Mouse (Mus musculus): ENCODE data around the gene Runx1.

The Runx1 gene

DNA sequence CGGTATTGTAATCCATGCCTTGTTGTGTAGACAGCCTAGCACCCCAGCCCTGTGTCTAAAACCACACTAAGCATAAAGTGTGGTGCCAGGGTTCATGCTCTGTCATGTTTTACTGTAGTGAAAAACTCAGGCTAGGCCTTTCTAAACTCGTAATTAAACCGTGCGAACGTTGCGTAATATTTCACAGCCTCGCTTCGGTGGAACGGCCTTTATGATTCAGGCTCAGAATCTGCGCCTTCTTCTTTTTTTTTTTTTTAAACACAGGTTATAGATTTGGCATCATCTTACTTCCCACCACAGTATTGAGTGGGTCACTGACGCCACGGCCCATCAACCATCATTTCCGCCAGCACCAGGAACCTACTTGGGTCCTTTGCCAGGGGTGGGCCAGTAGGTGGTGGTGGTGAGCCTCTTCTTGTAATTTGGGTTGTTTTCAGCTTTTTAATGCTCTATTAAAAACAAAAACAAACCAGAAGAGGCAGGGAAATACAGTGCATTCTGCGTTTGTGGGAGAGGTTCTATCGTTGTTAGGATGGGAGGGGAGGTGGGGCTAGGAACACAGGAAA, 210.6 kb downstream of the Runx1 start:
- DNase-seq (ENCODE audit: low spot score in 2 of 2), result no peak

GRCm38 (mm10) chr16:92612546-92612945, 213.4 kb downstream of the Runx1 start:
- DNase-seq (ENCODE audit: low spot score in 2 of 2), result no peak

- no peak for DNase-seq (ENCODE audit: low spot score in 2 of 2)
Measured at GRCm38 (mm10) chr16:92611641-92612149, 214.3 kb downstream of the Runx1 start.

- no peak for DNase-seq (ENCODE audit: low spot score in 2 of 2)
Measured at GRCm38 (mm10) chr16:92610464-92610863, 215.5 kb downstream of the Runx1 start.

- DNase-seq (ENCODE audit: low spot score in 2 of 2), result no peak
Measured at GRCm38 (mm10) chr16:92609717-92610077, 216.3 kb downstream of the Runx1 start.

DNA sequence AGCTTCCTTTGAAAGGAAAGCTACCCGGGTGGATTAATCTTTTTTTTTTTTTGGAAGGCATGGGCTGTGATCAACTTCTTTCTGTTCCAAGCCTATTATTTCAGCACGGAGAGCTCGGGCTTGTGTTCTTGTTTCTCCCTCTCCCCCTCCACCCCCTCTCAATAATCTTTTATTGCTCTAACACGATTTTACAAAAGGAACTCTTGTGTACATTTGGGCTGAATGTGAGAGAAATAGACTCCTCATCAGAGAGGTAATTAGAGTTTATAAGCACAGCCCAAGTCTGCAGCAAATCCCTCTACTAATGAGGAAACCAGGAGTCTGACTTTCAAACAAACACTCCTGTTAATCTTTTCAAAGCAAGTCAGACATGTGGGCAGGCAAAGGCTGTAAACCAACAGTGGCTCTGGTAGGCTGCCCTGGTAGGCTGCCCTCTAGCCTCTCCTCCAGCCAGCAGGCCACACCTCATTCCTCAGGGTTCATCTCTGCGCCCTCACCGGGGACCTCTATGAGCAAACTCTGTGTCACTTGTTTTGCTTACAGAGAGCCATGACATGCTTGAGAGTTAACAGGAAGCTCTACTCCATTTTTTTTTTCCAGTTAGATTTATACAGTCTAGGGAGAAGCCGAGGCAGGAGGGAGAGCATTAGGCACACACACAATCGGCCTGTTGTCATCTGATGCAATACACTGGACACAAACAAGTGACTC, 216.8 kb downstream of the Runx1 start:
- no peak for DNase-seq (ENCODE audit: low spot score in 2 of 2)

GRCm38 (mm10) chr16:92608180-92608960, 217.6 kb downstream of the Runx1 start:
- DNase-seq (ENCODE audit: low spot score in 2 of 2), result no peak

GRCm38 (mm10) chr16:92606491-92606965, 219.4 kb downstream of the Runx1 start:
- no peak for DNase-seq (ENCODE audit: low spot score in 2 of 2)

- DNase-seq (ENCODE audit: low spot score in 2 of 2), result no peak
Measured at GRCm38 (mm10) chr16:92605606-92606490, 220.1 kb downstream of the Runx1 start.

GRCm38 (mm10) chr16:92602504-92602903, 223.4 kb downstream of the Runx1 start:
- DNase-seq (ENCODE audit: low spot score in 2 of 2), result no peak

DNA sequence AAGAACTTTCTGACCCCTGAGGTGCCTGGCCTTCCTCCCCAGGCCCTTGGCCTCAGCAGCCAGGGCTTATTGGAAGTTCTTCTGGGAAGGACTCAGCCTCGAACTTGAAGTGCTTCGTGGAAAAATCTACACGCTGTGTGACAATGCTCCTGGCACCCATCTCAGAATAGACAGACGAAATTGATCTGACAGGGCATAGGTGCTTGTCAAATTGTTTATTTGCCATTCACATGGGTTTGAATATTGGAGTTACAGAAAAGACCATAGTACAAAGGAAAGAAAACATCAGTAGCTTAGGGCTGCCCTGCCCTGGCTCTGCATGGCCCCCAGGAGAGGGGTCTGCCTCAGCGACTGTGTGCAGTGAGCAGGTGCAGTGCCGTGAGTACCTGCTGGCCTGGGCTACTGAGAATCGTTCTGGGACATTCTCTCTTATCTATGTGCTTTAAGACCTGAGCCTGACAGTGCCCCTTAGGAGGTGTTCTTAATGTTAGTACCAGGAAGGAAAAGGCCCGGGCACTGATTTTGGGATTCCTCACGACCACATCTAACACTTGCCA, 224.6 kb downstream of the Runx1 start:
- DNase-seq (ENCODE audit: low spot score in 2 of 2), result no peak

GRCm38 (mm10) chr16:92599451-92599850, 226.5 kb downstream of the Runx1 start:
- DNase-seq (ENCODE audit: low spot score in 2 of 2), result no peak

DNA sequence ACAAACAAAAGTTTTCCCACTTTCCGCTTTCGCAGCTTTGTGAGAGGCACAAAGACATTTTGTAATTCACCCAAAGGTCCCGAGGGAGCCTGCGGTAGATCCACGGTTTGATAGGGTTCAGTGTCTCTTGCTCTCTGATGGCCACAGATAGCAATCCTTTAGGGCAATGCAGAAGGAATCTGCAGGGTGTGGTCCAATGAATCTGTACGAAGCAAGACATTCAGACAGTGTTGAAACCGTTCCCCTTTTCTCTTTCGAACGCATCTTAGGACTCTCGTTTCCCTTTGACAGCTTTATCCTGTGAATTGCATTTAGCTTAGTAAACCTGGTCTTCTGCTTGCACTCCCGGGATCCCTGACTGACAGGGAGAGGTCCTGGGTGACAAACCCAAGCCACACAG, 228.3 kb downstream of the Runx1 start:
- DNase-seq (ENCODE audit: low spot score in 2 of 2), result no peak

GRCm38 (mm10) chr16:92592207-92592606, 233.7 kb downstream of the Runx1 start:
- no peak for DNase-seq (ENCODE audit: low spot score in 2 of 2)

DNA sequence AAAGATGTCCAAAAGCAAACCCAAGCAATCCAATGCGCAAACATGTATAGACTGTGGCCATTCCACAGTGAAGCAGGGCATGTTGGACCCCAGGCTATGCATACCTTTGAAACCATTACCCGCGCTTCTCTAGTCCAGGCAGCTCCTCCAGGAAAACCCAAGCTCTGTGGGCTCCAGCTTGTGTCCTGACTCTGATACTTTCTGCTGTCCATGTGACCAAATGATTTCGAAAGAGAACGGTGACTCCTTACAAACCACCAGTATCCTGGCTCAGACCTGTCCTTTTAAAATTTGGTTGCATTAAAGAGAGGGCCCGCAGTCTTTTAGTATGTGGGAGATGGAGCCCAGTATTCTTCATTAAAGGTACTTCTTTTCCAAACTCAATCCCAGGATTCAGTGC, 234.2 kb downstream of the Runx1 start:
- DNase-seq (ENCODE audit: low spot score in 2 of 2), result no peak

- no peak for DNase-seq (ENCODE audit: low spot score in 2 of 2)
Measured at GRCm38 (mm10) chr16:92587836-92588235, 238.1 kb downstream of the Runx1 start.

- no peak for DNase-seq (ENCODE audit: low spot score in 2 of 2)
Measured at GRCm38 (mm10) chr16:92581767-92582166, 244.2 kb downstream of the Runx1 start.

GRCm38 (mm10) chr16:92580981-92581380, 245.0 kb downstream of the Runx1 start:
- DNase-seq (ENCODE audit: low spot score in 2 of 2), result no peak

DNA sequence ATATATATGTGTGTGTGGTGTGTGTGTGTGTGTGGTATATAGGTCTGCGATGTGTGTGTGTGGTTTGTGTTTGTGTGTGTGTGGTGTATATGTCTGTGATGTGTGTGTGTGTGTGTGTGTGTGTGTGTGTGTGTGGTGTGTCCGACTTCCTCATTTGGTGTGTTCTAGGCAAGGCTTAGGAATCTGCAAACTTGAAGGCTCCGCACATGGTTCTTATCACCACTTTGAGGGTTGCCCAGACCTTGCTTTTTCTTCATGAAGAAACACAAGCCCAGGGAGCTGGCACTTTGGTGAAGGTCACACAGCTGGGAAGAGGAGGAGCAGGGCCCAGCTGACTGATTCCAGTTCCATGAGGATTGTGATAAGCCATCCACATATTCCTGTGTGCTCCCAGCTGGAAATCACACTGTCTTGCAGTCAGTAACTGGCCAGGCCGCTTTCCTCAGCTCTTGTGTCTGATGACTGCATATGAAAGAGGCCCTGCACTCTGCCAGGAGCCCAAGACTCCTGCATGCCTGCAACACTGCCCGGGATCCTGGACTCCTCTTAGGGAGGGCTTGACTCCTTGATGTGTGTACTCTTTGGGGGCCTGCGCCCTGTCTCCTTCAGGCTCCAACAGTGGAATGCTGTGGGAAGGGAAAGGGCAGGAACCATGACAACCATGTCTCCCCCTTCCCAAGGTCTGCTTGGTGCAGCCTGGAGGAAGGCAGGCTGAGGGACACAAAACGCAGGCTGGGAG, 246.9 kb downstream of the Runx1 start:
- DNase-seq (ENCODE audit: low spot score in 2 of 2), result no peak

GRCm38 (mm10) chr16:92577381-92577780, 248.6 kb downstream of the Runx1 start:
- DNase-seq (ENCODE audit: low spot score in 2 of 2), result no peak

GRCm38 (mm10) chr16:92575792-92576191, 250.2 kb downstream of the Runx1 start:
- no peak for DNase-seq (ENCODE audit: low spot score in 2 of 2)
